Mouse (Mus musculus): ENCODE data around the gene Gm6176. TPM values are rescaled to one million over a fixed set of nuclear protein-coding genes. Genes with fewer than 3 reads are reported as not detected.
"Not testable (repeated sequence)": the region's sequence is repeated elsewhere in the genome, so short reads cannot be mapped to it uniquely, and the experiment has no call there.

Gm6176 gene
- not detected in 2 replicates for polyA plus RNA-seq (2015; fragmentation: Nextera tagmentation; extraction: Ambion mirVana)

DNA sequence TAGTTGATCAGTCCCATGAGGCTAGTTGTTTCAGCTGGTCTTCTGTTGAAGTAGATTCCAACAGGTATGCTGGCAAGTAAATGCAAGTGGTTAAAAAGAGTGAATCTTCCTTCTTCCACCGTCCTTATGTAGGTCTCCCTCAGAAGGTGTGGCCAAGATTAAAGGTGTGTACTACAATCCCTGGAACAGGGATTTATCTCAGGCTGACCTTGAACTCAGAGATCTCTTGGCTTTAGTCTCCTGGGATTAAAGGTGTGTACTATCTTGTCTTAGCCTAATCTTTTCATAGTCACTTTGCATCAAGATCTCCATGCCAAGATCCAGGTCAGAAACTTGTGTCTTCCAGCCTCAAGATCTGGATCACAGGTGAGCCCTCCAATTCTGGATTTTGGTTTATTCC is at the start of gene Gm6176:
Gene Gm6176, minus strand, starts transcription at position 101 of the 400 bp plus-strand sequence.
- not testable (repeated sequence) for DNase-seq (ENCODE audit: low spot score); H3K9ac ChIP-seq (ENCODE audit: low read depth, low read length); H3K36me3 ChIP-seq (ENCODE audit: insufficient read depth, low read length); H3K27me3 ChIP-seq (ENCODE audit: insufficient read depth, low read length); H3K27ac ChIP-seq; ATAC-seq (replicated peaks; ENCODE audit: low FRiP score, low read depth); H3K4me2 ChIP-seq (ENCODE audit: low read length); H3K9me3 ChIP-seq (replicated peaks; ENCODE audit: low read length); H3K4me3 ChIP-seq (replicated peaks; ENCODE audit: low read depth, low read length); H3K4me1 ChIP-seq (replicated peaks; ENCODE audit: insufficient read depth, low read length)
- no CpG with 5 or more reads among the region's 1 CpGs for WGBS

DNA sequence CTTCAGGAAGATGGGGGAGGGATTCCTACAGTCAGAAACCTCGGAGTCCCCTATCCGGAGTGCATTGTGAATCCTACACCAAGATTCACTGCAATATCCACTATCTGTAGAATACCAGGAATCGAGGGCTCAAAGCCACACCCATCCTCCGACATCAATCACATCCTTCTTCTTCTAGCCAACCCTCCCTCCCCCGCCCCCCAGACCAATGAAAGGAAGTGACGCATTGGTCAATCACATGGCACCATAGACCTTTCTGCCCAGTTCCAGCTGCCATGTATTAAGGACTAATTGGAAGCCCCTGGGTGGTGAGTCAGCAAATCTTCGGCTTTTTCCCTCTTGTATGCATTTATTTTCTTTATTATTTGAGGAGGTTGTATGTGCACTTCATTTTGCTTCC is 12.7 kb upstream of the Gm6176 start, which contains the start of gene Vmn1r139:
Gene Vmn1r139, plus strand, starts transcription at position 301 of the 400 bp plus-strand sequence.
- H3K27me3 ChIP-seq (ENCODE audit: insufficient read depth, low read length); H3K9me3 ChIP-seq (replicated peaks; ENCODE audit: low read length); ATAC-seq (replicated peaks; ENCODE audit: low FRiP score, low read depth); H3K4me1 ChIP-seq (replicated peaks; ENCODE audit: insufficient read depth, low read length); H3K4me2 ChIP-seq (ENCODE audit: low read length); H3K27ac ChIP-seq; H3K9ac ChIP-seq (ENCODE audit: low read depth, low read length); H3K4me3 ChIP-seq (replicated peaks; ENCODE audit: low read depth, low read length); DNase-seq (ENCODE audit: low spot score); H3K36me3 ChIP-seq (ENCODE audit: insufficient read depth, low read length): not testable (repeated sequence)
- no CpG with 5 or more reads among the region's 7 CpGs for WGBS

DNA sequence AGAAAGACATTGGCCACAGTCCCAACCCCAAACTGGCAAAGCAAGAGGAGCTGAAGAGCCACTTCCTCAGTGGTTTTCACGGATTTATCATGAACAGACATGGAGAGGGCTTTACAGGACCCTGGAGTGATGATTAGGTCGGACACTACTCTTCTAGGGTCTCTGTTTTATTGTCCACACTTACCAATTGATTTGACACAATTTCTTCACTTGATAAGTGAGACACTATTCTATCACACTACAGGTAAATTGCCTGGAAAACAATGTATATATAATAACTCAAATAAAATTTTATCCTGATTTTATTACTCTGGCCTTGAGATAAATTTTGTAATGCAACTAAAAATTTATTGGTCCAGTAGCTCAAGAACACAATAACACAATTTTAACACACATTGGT is 27.3 kb downstream of the Gm6176 start, which contains the start of gene Vmn1r138:
Gene Vmn1r138, minus strand, starts transcription at position 101 of the 400 bp plus-strand sequence.
- H3K9me3 ChIP-seq (replicated peaks; ENCODE audit: low read length); H3K4me1 ChIP-seq (replicated peaks; ENCODE audit: insufficient read depth, low read length); DNase-seq (ENCODE audit: low spot score); H3K36me3 ChIP-seq (ENCODE audit: insufficient read depth, low read length); H3K27ac ChIP-seq; ATAC-seq (replicated peaks; ENCODE audit: low FRiP score, low read depth); H3K4me2 ChIP-seq (ENCODE audit: low read length); H3K27me3 ChIP-seq (ENCODE audit: insufficient read depth, low read length); H3K9ac ChIP-seq (ENCODE audit: low read depth, low read length); H3K4me3 ChIP-seq (replicated peaks; ENCODE audit: low read depth, low read length): not testable (repeated sequence)
- no CpG with 5 or more reads among the region's 2 CpGs for WGBS

Other genes with a start within 250 kb of the Gm6176 start
- not detected in 2 replicates for gene Vmn1r135, start 224.0 kb downstream of the Gm6176 start, polyA plus RNA-seq (2015; fragmentation: Nextera tagmentation; extraction: Ambion mirVana)
- gene Gm5725, start 212.0 kb downstream of the Gm6176 start, polyA plus RNA-seq (2015; fragmentation: Nextera tagmentation; extraction: Ambion mirVana), result not detected in 2 replicates
- not detected in 2 replicates for gene Gm5891, start 135.0 kb downstream of the Gm6176 start, polyA plus RNA-seq (2015; fragmentation: Nextera tagmentation; extraction: Ambion mirVana)
- gene Vmn1r137, start 61.7 kb downstream of the Gm6176 start, polyA plus RNA-seq (2015; fragmentation: Nextera tagmentation; extraction: Ambion mirVana), result not detected in 2 replicates
- gene Vmn1r138, start 27.4 kb downstream of the Gm6176 start, polyA plus RNA-seq (2015; fragmentation: Nextera tagmentation; extraction: Ambion mirVana), result not detected in 2 replicates
- gene Vmn1r139, start 12.8 kb upstream of the Gm6176 start, polyA plus RNA-seq (2015; fragmentation: Nextera tagmentation; extraction: Ambion mirVana), result not detected in 2 replicates
- not detected in 2 replicates for gene Gm16451, start 61.9 kb upstream of the Gm6176 start, polyA plus RNA-seq (2015; fragmentation: Nextera tagmentation; extraction: Ambion mirVana)
- not detected in 2 replicates for gene Gm10666, start 78.4 kb upstream of the Gm6176 start, polyA plus RNA-seq (2015; fragmentation: Nextera tagmentation; extraction: Ambion mirVana)
- gene Vmn1r142, start 107.7 kb upstream of the Gm6176 start, polyA plus RNA-seq (2015; fragmentation: Nextera tagmentation; extraction: Ambion mirVana), result not detected in 2 replicates
- not detected in 2 replicates for gene Vmn1r143, start 133.1 kb upstream of the Gm6176 start, polyA plus RNA-seq (2015; fragmentation: Nextera tagmentation; extraction: Ambion mirVana)
- gene Gm8653, start 145.0 kb upstream of the Gm6176 start, polyA plus RNA-seq (2015; fragmentation: Nextera tagmentation; extraction: Ambion mirVana), result not detected in 2 replicates
- gene Gm8453, start 173.2 kb upstream of the Gm6176 start, polyA plus RNA-seq (2015; fragmentation: Nextera tagmentation; extraction: Ambion mirVana), result not detected in 2 replicates